Mouse (Mus musculus) erythroblast, embryonic 14.5 days (primary cell): Measurements from ENCODE around the gene Scaper.

Experiments used
- GATA1 ChIP-seq: IDR thresholded peaks from 2 replicates; pipeline ENCODE4 v1.6.1; 2012; ENCODE audit warnings: low read length, inconsistent platforms, mixed read lengths
- TAL1 ChIP-seq: IDR thresholded peaks from 3 replicates; pipeline ENCODE4 v1.6.1; 2012; ENCODE audit warnings: low read length, inconsistent platforms, mixed read lengths

DNA sequence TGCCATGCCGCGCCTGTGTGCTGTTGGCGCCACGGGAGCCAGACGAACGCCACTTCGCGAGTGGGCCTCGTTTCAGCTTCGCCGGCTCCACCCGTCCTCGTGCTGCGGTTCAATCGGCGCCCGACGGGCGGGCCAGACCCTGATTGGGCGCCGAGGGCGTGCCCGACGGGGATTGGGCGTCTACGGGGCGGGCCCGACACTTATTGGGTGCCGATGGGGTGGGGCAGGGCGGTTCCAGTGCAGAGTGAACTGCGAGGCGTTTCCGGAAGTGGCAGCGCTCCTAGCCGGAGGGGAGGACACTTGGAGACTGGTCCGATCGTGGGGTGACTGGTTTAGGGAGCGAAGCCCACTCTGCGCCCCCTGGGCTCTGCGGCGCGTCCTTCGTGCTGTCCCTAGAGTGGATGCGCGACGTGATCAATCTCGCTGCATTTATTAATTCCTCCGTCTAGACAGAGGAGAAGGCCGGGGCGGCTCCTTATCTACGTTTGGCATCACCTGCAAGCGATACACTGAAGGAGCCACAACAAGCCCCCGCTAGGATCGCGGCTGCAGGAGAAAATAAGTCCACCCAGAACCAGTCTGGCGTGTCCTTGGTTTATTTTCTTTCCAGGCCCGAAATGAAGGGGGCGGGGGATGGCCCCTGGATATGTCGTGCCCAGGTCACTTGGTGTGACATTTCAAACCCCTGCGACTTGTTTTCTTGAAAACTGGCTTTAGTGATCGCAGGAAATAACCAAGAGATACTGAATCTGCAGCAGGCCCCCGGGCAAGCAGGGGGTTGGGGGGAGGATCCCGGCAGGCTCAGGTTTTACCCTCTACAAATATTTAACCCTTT is 391.5 kb downstream of the Scaper start:
- no peak for TF ChIP-seq GATA1
- no peak for TF ChIP-seq TAL1
